Mouse (Mus musculus): ENCODE data around the gene Alk.

The Alk gene

GRCm38 (mm10) chr17:72015253-72015652 lies 589.2 kb downstream of the Alk start:
- peak; percentile 49 for DNase-seq

- DNase-seq = peak; percentile 43
Observed at GRCm38 (mm10) chr17:72012775-72013174, 591.7 kb downstream of the Alk start.

- DNase-seq = peak; percentile 55
Observed at GRCm38 (mm10) chr17:72009836-72010235, 594.6 kb downstream of the Alk start.

GRCm38 (mm10) chr17:72008389-72008788 lies 596.0 kb downstream of the Alk start:
- peak; percentile 34 for DNase-seq

- DNase-seq = peak; percentile 85
Observed at GRCm38 (mm10) chr17:72005365-72005764, 599.1 kb downstream of the Alk start.

- no peak for DNase-seq
Observed at GRCm38 (mm10) chr17:71999527-72000482, 604.6 kb downstream of the Alk start.

- no peak for DNase-seq
Observed at GRCm38 (mm10) chr17:71997680-71998079, 606.7 kb downstream of the Alk start.

- DNase-seq = no peak
Observed at GRCm38 (mm10) chr17:71995539-71995938, 608.9 kb downstream of the Alk start.

- DNase-seq = peak; percentile 90
Observed at GRCm38 (mm10) chr17:71994144-71994543, 610.3 kb downstream of the Alk start.

GRCm38 (mm10) chr17:71993011-71993410 lies 611.4 kb downstream of the Alk start:
- DNase-seq = peak; percentile 63

GRCm38 (mm10) chr17:71991260-71991659 lies 613.2 kb downstream of the Alk start:
- DNase-seq = peak; percentile 75

- DNase-seq = peak; percentile 60
Observed at GRCm38 (mm10) chr17:71990176-71990720, 614.2 kb downstream of the Alk start.

- peak; percentile 97 for DNase-seq
Observed at GRCm38 (mm10) chr17:71988736-71989569, 615.5 kb downstream of the Alk start.

- DNase-seq = peak; percentile 30
Observed at GRCm38 (mm10) chr17:71986998-71987397, 617.4 kb downstream of the Alk start.

GRCm38 (mm10) chr17:71986456-71986855 lies 618.0 kb downstream of the Alk start:
- no peak for DNase-seq

- DNase-seq = no peak
Observed at GRCm38 (mm10) chr17:71981177-71981576, 623.2 kb downstream of the Alk start.

- DNase-seq = peak; percentile 91
Observed at GRCm38 (mm10) chr17:71980518-71981145, 623.8 kb downstream of the Alk start.

- DNase-seq = no peak
Observed at GRCm38 (mm10) chr17:71979137-71979536, 625.3 kb downstream of the Alk start.

- no peak for DNase-seq
Observed at GRCm38 (mm10) chr17:71976661-71977060, 627.8 kb downstream of the Alk start.

- DNase-seq = no peak
Observed at GRCm38 (mm10) chr17:71973704-71974103, 630.7 kb downstream of the Alk start.

GRCm38 (mm10) chr17:71967356-71967755 lies 637.1 kb downstream of the Alk start:
- no peak for DNase-seq

- DNase-seq = peak; percentile 88
Observed at GRCm38 (mm10) chr17:71965733-71966606, 638.5 kb downstream of the Alk start.
